ENCODE assay signal across 21 mouse cellular contexts in the genomic region with DNA sequence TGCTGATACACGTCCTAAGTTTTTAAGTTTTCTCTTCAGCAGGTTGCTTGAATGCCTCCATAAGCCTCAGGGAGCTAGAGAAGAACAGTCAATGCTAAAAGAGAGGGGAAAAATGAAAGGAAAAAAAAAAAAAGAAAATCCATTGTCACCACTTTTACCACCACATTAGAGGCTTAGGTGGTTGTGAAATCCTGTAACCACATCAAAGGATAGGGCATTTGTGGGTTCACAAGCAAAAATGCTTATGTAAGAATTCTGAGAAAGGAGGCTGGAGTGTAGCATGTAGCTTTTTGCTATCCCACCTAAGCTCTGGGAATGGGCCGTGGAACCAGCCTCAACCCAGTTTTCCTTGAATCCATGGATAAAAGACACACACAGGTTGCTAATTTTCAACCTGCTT.
A peak's percentile ranks its signal among the peaks of the same experiment; 100 is the strongest.
DNase-seq lines count a peak whose midpoint lies in the region; ATAC-seq lines count a peak whose summit lies in the region.
"Had no signal": no experiment of that assay in that cellular context is flagged by ENCODE, and none has a peak within 500 bp of the region (broad histone marks: within the 10 kb centered on the region; RNA-seq: fewer than 3 reads in every experiment).

No protein-coding gene starts in this region.

- ATAC-seq in common myeloid progenitor, adult 5-6 weeks (replicated peaks; ENCODE audit: low read depth, poor library complexity, severe bottlenecking), result peak; percentile 29; the same call in 1 of the 2 replicates
- ATAC-seq in granulocyte monocyte progenitor cell, adult 5-6 weeks (replicated peaks; ENCODE audit: poor library complexity, severe bottlenecking), result peak; percentile 69
- ATAC-seq in megakaryocyte progenitor cell, adult 5-6 weeks (replicated peaks; ENCODE audit: poor library complexity), result peak; percentile 68
- ATAC-seq: activated CD4-positive, CD25-positive, alpha-beta regulatory T cell, adult 4 months; CD4-positive, CD25-positive, alpha-beta regulatory T cell, adult 4 months; Patski had no signal

- peak; percentile 8 for DNase-seq in 416B (ENCODE audit: low read depth)
- no peak for DNase-seq in urinary bladder, postnatal 4 days (ENCODE audit: low spot score in 2 of 2)
- DNase-seq in embryo, embryonic 9.5 days (ENCODE audit: extremely low spot score), result no peak
- no peak for DNase-seq in thymus, adult 18-20 months
- DNase-seq in layer of hippocampus, postnatal 25 days (ENCODE audit: extremely low spot score in 1 of 2, low spot score in 1 of 2), result no peak
- DNase-seq: adrenal gland, adult 2 months; adrenal gland, adult 8-10 months; adrenal gland, postnatal 10 days; adrenal gland, postnatal 14 days; adrenal gland, postnatal 25 days; adrenal gland, postnatal 36 days; B cell, adult 2 months; cerebellum, adult 11 months; cerebellum, adult 11-12 months; cerebellum, adult 18-20 months had no signal
